Mouse (Mus musculus) testis, adult 2 months (tissue): ENCODE results near the gene Grm2.

ENCODE experiments used
- CTCF ChIP-seq: fragments of 200-500 bp; IDR thresholded peaks from 2 replicates; pipeline ENCODE4 v1.5.1; 2012; ENCODE audit warnings: low read depth, mild to moderate bottlenecking, inconsistent platforms, low read length, moderate library complexity; ENCODE audit not compliant: control insufficient read depth, insufficient read depth, insufficient replicate concordance
- POLR2A ChIP-seq: fragments of 200-500 bp; IDR thresholded peaks from 2 replicates; pipeline ENCODE4 v1.6.1; 2012; ENCODE audit warnings: low read depth, mild to moderate bottlenecking, inconsistent platforms, low read length, moderate library complexity; ENCODE audit not compliant: control insufficient read depth

DNA sequence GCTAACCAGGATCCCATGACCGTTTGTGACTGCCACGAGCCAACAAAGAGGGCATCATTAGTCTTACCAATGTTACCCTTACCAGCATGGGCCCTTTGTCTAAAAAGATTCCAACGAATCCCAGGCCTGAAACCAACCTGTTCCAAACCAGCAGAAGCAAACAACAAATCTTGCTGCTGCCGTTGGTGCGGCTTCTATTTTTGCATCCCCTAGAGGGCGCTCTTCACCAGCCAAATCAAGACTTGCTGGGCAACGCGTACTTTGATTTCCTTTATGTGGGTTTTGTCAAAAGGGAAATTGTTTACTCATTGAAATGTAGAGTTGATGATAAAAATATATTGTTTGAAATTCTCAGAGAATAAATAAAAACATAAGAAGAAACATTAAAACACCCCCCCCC lies 55.3 kb downstream of the Grm2 start:
- TF ChIP-seq CTCF (peak; percentile 77; the same call in 1 of the 2 replicates), POLR2A (no peak)
